Mouse (Mus musculus): ENCODE measurements around the gene Cbx5. TPM values are rescaled to one million over a fixed set of nuclear protein-coding genes. Genes with fewer than 3 reads are reported as not detected.
"Not testable (repeated sequence)": the region's sequence is repeated elsewhere in the genome, so short reads cannot be mapped to it uniquely, and the experiment has no call there.

Cbx5 gene
- 10 to 100 TPM; 25.4 to 35.6 TPM for total RNA-seq (2021)
- long read RNA-seq, experiment 1, full-length matches to known transcripts: 2 of 9 reads
- long read RNA-seq, experiment 1, partial matches to known transcripts: 2 of 9 reads
- long read RNA-seq, experiment 1, other reads (novel, unspliced or antisense): 5 of 9 reads
- long read RNA-seq, experiment 2, full-length matches to known transcripts: 7 of 13 reads
- long read RNA-seq, experiment 2, partial matches to known transcripts: 0 of 13 reads
- long read RNA-seq, experiment 2, other reads (novel, unspliced or antisense): 6 of 13 reads

DNA sequence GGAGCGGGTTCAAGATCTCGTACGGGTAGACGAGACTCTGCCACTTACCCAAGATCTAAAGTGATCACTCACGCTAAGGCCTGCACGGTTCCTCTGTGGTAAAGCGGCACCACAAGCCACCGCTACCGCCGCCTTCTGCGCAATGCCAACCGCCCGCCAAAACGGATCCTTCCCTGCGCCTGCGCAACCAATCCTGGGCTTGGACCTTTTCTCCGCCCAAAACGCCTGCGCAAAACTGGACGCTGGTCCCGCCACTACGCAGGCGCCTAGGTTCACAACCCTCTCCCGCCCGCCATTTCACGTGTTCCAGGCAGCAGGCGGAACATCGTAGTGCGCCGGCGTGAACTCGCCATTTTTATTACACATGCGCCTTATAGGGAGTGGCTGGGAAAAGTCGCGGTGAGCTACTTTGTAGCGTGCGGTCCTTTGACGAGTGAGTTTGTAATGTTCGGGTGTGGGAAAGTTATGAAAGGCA is at the start of gene Cbx5:
TSS of gene Cbx5 (minus strand) at position 132 of the 475 bp plus-strand sequence.
- DNase-seq (ENCODE audit: low spot score): peak; percentile 98

DNA sequence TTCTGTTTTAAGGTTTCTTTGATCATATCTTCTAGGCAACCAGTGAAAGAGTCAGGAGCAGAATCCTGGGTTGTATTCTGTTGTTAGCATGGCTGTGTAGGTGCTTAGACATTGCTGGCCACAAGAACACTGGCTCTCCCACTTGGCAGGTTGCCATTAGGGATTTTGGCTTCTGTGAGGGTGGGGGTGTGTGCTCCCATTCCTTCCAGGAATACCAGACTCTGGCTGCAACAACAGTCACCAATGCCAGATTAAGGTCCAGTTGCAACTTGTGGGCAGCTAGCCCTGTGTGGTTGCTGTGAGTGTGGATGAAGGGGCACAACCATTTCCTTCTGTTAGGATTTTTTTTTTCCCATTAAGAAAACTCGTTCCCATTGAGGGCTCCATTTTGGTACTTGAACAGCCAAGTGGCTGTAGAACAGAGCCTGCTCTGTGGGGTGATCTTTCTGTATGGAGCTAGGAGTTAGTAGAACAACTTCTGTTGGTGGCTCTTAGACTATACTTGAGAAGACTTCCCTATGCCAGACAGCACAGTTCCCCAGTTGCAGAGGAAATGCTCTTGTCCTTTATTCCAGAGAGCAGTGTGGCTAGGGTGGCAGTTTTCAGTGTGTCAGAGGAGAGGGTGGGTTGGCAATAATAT is 46.3 kb upstream of the Cbx5 start:
- DNase-seq (ENCODE audit: low spot score): peak; percentile 67

DNA sequence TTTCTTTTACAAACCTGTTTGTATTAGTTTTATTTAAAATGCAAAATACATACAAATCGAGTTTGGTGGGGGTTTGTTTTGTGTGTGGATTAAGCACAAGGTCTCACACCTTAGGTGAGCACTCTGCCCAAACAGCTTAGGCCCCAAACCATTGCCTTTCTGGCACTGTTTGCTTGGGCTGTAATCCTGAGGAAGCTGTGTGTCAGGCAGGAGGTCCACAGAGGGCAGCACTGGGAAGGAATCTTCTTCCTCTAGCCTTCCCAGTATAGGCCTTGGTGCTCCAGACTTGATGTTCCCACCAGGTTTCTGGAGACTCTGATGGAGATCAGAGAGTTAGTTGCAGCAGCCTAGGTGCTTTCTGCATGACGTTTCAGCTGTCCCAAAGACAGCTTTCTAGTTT is 45.0 kb upstream of the Cbx5 start:
- no peak for DNase-seq (ENCODE audit: low spot score)

DNA sequence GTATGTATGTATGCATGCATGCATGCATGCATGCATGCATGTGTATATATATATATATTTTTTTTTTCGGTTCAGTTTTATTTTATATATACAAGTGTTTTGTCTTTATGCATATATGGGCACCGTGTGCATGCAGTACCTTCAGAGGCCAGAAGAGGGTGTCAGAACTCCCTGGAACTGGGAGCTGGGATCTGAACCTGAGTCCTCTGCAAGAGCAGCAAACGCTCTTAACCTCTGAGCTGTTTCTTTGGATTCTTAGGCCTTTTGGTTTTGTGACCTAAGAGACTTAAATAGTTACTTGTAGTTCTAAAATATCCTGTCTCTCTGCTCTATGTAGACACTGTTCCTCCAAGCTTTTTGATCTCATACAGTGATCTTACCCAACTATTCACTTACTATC is 44.5 kb upstream of the Cbx5 start:
- no peak for DNase-seq (ENCODE audit: low spot score)

DNA sequence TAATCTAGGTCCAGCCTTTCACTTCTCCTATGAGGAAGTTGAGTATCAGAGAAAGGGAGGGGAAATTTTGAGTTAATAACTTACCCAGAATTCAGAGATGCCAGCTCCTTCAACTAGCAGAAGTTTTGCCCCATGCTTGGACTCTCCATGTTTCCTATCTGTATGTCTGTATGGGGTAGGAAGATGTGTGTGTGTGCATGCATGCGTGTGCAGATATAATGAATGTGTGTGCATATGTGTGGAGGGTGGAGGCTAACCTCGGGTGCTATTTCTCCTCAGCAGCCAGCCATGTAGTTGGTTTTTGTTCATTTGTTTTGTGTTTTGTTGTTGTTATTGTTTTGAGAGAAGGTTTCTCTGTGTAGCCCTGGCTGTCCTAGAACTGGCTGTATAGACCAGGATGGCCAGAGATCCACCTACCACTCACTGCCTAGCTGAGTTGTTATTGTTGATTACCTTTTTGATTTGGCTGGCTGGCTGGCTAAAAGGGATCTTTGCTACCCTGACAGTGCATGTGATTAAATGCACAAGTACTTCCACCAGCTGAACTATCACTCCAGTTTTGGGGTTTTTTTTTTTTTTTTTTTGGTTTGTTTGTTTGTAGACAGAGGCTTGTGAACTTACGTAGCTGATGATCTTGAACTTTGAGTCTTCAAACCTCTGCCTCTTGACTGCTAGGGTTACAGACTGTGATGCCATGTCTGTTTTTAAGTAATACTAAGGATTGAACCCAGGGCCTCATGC is 42.0 kb upstream of the Cbx5 start:
- no peak for DNase-seq (ENCODE audit: low spot score)

DNA sequence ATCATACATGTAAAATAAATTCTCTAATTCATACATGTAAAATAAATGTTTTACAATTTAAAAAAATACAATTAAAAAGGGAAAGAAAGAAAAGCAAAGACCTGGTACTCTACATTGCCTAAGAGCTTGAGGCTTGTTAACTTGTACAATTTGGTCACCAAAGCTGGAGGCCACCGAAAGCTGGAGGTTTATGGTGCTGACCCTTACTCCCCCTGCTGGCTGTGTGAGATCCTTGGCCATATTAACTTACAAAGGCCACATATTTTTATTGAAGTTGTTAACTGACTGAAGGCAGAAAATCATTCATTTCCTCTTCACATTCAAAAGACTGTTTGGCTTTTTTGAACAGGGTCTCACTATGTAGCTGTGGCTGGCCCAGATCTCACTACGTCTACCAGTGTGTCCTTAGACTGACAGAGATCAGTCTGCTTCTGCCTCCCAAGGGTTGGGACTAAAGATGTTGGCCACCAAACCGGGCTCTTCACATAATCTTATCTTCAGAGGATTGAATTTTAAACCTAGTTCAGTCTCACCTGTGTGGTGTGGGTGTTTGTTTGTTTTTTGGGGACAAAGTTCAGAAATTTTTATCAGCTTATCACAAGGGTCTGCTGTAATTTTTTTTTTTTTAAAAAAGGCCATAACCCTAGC is 41.3 kb upstream of the Cbx5 start:
- no peak for DNase-seq (ENCODE audit: low spot score)

DNA sequence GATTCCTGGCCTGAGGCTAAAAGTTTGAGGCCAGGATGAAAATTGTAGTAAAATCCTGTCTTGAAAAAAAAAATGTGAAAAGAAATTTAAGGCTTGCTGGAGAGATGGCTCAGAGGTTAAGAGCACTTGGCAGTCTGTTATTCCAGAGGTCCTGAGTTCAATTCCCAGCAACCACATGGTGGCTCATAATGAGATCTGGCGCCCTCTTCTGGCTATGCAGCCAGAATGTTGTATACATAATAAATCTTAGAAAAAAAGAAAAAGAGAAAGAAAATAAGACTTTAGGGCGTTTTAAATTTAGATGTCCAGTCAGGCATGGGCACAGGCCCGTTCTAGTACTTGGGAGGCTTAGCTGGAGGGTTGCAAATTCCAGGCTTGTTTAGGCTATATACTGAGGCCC is 40.1 kb upstream of the Cbx5 start:
- no peak for DNase-seq (ENCODE audit: low spot score)

DNA sequence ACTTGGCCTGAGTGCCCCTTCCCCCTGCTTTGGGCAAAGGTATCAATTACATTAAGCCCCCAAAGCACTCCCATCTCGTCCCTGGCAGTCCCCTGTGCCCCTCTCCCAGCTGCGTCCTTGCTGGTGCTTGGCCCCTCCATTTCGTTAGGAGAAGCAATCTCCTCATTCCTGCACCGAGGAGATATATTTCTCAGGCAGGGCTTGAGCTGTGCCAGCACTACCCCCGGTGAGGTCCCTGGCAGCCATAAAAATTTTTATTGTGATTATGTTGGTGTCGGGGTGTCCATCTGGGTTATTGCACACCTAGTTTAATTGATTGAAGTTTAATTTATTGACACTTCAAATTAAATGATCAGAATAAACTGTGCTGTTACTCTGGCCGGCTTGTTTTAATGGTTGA is 38.3 kb upstream of the Cbx5 start:
- DNase-seq (ENCODE audit: low spot score): no peak

DNA sequence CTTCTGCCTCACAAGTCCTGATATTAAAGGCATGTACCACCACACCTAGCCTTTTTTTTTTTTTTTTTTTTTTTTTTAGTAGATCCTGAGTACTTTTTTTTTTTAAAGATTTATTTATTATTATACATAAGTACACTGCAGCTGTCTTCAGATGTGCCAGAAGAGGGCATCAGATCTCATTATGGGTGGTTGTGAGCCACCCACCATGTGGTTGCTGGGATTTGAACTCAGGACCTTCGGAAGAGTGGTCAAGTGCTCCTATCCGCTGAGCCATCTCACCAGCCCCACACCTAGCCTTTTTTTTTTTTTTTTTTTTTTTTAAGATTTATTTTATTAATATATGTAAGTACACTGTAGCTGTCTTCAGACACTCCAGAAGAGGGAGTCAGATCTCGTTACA is 36.3 kb upstream of the Cbx5 start:
- DNase-seq (ENCODE audit: low spot score): not testable (repeated sequence)

DNA sequence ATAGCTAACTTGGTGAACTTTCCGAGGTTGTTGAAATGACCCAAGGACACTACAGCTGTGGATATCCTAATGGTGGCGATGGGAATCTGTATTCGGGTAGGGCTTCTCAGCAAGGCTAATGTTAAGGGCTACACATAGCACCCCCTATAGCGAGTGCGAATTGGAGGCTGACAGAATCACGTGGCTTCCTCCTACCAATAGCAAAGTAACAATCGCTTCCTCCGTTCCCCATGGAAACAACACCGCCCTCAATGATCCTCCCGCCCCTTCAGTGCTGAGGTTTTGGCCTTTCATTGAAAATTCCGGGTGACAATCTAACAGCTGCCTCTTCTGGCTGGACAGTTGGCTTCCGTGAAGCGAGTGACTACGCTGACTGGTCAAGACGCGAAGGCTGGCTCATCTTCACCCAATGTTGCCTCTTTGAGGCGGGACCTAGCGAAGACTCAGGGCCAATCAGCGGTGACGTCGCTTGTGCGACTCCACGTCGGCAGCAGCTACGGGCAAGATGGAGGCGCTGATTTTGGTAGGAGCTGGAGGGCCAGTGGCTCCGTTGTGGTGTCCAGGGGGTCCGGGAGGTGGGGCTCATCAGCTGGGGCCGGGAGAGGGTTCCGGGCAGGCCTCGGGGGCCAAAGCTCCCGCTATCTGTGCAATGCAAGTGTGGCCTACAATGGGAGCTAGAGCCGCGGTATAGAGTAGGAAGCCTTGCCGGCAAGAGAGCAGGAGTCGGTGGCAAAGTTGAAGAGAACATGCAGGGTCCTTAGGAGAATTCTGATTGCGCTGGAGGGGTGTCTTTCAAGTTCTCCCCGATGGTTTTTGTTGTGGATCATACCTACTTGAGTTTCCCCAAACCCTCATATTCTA is 33.0 kb upstream of the Cbx5 start, which contains the start of gene Copz1:
TSS of gene Copz1 (plus strand) at position 296 of the 861 bp plus-strand sequence.
- peak; percentile 98 for DNase-seq (ENCODE audit: low spot score)

DNA sequence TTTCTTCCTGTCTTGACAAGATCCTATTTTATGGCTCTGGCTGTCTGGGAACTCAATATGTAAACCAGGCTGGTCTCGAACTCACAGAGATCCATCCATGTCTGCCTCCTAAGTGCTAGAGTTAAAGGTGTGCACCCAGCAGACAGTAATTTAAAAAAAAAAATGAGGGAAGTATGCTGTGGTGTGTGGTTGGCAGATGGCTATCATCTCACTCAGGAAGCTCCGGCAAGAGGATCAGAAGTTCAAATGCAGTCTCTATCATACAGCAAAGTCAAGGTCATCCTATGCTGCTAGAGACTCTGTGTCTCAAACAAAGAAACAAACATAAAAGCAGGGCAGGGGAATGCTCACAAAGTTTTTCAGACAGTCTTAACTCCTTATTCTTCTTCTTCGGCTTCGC is 29.3 kb upstream of the Cbx5 start:
- DNase-seq (ENCODE audit: low spot score): no peak

DNA sequence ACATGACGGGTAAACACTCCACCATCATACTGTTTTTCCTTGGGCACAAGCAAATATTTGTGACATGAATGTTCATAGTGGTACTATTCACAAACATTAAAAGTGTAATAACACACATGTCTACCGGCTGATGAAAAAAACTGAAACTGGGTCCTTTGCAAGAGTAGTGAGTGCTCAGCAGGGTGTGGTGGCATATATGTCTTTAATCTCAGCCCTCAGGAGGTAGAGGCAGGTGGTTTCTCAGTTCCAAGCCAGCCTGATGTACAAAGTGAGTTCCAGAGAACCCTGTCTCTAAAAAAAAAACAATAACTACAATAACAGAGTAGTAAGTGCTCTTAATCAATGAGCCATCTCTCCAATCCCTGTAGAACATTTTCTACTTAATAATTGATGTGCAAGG is 25.2 kb upstream of the Cbx5 start:
- DNase-seq (ENCODE audit: low spot score): no peak

DNA sequence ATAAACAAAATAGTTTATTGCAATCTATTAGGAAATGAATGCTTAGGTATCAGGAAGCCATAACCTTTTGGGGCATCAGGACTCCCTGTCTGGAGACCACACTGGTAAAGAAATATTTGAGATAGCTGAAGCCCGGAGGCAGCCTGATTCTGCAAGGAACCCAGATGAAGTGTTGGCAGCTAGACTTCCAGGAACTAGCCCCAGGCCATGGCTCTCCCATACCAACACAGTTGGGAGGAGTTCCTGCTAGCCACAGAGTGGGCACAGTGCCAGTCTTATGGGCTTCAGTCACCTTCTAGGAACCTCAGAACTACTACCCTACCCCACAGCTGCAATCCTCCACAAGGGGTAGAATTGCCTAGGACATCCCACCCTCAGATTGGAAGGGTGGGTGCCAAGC is 20.4 kb upstream of the Cbx5 start:
- no peak for DNase-seq (ENCODE audit: low spot score)

DNA sequence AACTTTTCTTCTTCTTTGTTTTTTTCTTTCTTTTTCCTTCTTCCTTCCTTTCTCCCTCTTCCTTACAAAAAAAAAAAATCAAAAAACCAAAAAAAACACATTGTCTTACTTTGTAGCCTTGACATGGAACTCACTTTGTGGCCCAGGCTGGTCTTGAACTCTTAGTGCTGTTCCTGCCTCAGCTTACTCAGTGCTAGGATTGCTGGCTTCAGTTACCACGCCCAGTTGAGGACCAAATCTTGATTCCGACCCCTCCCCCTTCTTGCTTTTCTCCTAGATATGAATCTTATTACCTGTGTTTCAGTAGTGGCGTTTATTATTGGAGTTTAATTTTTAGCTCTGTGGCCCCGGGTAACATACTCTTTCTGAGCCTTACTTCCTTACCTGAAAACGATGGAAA is 19.5 kb upstream of the Cbx5 start:
- DNase-seq (ENCODE audit: low spot score): no peak

DNA sequence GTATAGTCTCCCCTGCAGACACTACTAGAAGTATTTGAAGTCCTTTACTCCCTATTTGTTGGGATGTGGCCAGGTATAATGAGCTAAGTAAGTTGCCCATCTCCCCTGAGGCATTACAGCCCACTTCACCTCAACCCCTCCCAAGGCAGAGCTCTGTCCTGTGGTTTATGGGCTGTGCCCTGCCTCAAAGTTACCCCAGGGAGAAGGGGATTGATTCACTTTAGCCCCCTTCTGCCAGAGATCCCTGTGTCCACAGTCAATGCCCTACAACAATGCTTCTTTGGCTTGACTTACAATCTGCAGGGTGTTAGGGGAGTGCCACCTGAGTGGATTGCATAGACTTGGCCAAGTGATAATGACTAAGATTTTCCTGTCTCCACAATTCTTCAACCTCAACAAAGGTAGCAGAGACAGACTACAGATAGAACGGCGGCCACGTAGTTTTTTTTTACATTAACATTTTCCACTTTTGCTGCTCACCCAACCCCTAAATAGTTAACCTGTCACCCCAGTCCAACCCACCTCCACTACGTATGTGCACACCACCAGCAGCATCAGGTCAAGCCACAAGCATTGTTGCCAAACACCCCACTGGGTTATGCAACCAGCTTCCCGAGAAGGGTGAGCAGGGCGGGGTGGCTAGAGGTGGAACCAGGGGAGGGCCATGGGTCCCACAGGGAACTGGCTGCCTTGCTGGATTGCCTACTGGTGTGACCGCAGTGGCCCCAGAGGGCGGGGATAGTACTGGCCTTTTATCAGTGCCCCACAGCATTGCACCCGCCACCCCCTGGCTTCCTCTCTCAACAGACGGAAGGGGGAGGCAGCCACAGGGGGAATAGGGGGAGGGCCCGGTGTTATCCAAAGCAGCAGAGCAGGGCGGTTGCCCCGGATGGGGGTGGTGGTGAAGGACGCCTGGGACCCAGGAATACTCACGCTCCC is 18.4 kb upstream of the Cbx5 start, which contains the start of gene Nfe2:
TSS of gene Nfe2 (minus strand) at position 614 of the 939 bp plus-strand sequence.
- peak; percentile 41 for DNase-seq (ENCODE audit: low spot score)

DNA sequence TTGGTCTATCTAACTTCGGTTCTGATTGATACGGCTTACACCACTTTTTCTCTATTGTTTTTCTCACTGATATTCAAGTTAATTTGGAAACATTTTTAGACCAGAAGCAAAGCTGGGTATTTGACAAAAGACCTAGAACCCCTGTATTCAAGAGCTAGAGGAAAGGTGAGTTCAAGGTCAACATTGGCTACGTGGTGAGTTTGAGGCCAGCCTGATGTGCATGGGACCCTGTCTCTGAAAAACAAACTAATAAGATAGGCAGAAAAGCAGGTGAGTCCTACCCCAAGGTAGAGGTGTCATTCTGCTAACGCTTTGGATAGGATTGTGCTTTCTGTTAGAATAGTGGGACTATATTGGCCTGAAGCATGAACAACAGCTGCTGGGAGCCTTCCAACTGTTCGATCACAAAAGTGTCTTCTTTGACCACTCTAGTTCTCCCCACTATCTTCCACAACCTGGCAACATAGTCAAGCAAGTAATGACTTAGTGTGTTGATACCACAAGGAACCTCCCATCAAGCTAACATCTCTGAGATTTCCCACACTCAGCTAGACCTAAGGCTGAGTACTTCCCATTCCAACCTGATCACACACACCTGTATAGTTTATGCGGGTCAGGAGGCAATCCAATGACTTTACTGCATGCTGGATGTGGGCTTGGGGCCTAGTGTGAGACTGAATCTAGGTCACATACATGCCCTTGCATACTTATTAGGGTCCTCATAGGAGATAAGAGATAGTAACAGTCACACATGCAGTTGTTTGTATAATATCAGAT is 16.8 kb upstream of the Cbx5 start:
- no peak for DNase-seq (ENCODE audit: low spot score)

DNA sequence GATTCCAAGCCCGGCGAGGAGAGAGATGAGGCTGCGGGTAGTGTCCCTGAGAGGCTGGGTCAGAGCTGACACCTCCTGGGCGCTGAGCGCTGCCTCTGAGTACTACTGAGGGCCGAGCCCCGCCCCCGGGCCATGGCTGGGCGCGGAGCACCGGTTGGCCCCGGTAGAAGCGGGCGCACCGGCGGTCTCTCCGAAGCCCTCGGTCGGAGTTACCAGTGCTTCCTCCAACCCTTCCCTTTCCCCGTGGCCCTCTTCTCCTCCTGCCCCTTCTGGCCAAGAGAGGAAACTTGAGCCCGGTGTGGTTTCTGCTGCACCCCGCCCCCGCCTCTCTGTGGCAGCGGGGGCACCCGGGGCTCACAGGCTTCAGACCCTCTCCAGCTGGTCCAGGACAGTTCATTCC is 15.6 kb upstream of the Cbx5 start:
- DNase-seq (ENCODE audit: low spot score): peak; percentile 43

DNA sequence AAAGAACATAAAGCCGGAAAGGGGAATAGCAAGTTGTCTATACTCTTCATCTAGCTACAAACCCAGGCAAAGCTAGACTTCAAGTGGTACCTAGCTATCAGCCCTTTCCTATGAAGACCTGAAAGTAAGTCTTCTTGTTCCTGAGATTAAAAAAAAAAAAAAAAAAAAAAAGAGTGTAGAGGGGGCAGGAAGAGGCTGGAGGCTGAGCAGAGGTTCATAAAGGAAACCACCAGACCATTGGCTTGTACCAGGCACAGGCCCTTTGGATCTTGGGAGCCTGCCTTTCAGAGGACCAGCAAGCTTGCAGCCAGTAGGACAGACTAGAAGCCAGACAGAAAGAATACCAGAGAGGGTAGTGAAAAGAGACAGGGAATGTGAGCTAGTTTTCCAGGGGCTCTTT is 13.7 kb upstream of the Cbx5 start:
- DNase-seq (ENCODE audit: low spot score): no peak

DNA sequence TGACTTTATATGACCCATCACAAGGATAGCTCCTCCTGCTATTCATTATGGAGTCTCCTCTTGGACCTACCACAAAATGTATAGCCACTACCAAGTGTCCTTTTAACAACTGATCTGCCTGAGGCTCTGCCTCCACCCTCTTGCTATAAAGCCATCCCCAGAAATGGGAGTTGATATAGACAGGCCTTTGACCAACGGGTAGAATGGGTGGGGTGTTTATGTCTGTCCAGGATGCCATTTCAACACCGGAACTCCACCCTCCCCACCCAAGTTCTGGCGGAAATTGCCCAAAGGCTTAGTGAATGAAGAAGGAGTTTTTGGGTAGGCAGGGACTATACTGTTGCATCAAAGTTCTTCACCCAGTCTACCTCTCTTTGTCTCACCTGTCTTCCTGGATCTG is 13.0 kb upstream of the Cbx5 start:
- DNase-seq (ENCODE audit: low spot score): no peak

Measured in gastrocnemius, adult 18-20 months (tissue).